Mouse (Mus musculus) lung, adult 2 months (tissue): Measurements from ENCODE around the gene Insr.

ENCODE experiments used
- CTCF ChIP-seq: fragments of 200-500 bp; IDR thresholded peaks from 2 replicates; pipeline ENCODE4 v1.5.1; 2011; ENCODE audit warnings: mild to moderate bottlenecking, low read length, control low read depth; ENCODE audit not compliant: insufficient read depth
- POLR2A ChIP-seq: fragments of 200-500 bp; IDR thresholded peaks from 2 replicates; pipeline ENCODE4 v1.6.1; 2011; ENCODE audit warnings: low read depth, mild to moderate bottlenecking, control low read depth, low read length, borderline replicate concordance; ENCODE audit errors: extremely low read depth

DNA sequence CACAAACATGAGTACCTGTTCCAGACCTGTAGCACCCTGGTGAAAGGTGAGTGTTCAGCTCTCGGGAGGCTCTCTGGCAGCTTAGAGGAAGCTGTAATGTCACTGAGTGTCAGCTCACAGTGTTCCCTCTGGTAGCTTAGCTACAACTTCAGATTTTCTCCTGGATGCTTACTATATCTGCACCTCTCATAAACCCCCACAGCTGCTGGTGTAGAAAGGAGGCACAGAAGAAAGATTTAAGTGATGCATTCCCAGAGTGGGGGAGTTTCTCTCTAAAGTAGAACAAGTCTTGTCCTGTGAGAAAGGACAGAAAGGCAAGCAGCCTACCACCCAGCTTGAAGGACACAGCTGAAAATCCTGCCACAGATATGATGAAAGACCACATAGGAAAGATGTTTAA lies 107.2 kb downstream of the Insr start:
- no peak for TF ChIP-seq CTCF
- TF ChIP-seq POLR2A, result no peak
